Mouse (Mus musculus) hindbrain, embryonic 10.5 days (tissue): ENCODE data around the gene Uggt2. TPM values are rescaled to one million over a fixed set of nuclear protein-coding genes. Genes with fewer than 3 reads are reported as not detected.

Experiments
- DNase-seq: peaks from one replicate; pipeline ENCODE4 v3.0.0-alpha.2; 2017; ENCODE audit warnings: low spot score
- H3K27ac ChIP-seq: fragments of 300-500 bp; sonication (generic); 2 replicates; pipeline ENCODE4 v1.5.1; 2016; ENCODE audit warnings: mild to moderate bottlenecking, moderate library complexity
- H3K27me3 ChIP-seq: fragments of 300-500 bp; sonication (generic); 2 replicates; pipeline ENCODE4 v1.6.1; 2016; ENCODE audit warnings: mild to moderate bottlenecking; ENCODE audit not compliant: poor library complexity, insufficient read depth, severe bottlenecking
- H3K36me3 ChIP-seq: fragments of 300-500 bp; sonication (generic); 2 replicates; pipeline ENCODE4 v1.6.1; 2016; ENCODE audit warnings: mild to moderate bottlenecking, moderate library complexity
- H3K4me1 ChIP-seq: fragments of 300-500 bp; sonication (generic); replicated peaks from 2 replicates; pipeline ENCODE4 v1.6.1; 2016; ENCODE audit warnings: mild to moderate bottlenecking
- H3K4me3 ChIP-seq: fragments of 300-500 bp; sonication (generic); 2 replicates; pipeline ENCODE4 v1.5.1; 2016; ENCODE audit warnings: mild to moderate bottlenecking, moderate library complexity
- H3K9me3 ChIP-seq: fragments of 300-500 bp; sonication (generic); 2 replicates; pipeline ENCODE4 v1.6.1; 2016; ENCODE audit warnings: mild to moderate bottlenecking, moderate library complexity
- WGBS: fragments of 180-500 bp; shearing (Covaris S2); methylation state at CpG from one replicate; pipeline ENCODE4 v1.1.7; 2016; 5-methylcytosine and 5-hydroxymethylcytosine counted together
- polyA plus RNA-seq: library from polyadenylated mRNA; unstranded; fragments of >200 nt; fragmentation: Nextera tagmentation; extraction: Ambion mirVana; gene quantifications from 2 replicates; pipeline ENCODE4 v1.2.1, GENCODE M21; 2016

Gene Uggt2
- polyA plus RNA-seq, 1 experiment from 2014 or later, result 14.4 TPM

DNA sequence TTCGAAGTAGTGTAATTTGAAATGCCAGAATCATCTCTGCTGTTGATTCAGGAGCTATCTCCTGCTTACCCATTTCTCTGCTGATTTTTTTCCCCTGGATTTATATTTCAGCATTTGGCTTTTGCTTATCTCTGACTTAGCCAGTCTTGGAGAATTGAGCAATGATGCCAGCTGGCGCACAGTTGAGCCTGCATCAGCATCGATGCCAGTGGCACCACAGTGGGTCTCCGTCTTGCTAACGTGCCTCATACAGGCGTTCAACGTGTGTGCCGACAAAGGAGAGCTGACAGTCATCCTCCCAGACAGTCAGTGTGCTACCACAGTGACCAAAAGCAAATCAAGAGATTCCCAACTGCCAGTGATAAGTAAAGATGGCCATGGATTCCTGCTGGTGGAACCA, 8.4 kb upstream of the Uggt2 start:
- no peaks in the 10 kb centered on the region for H3K9me3 ChIP-seq
- no peaks in the 10 kb centered on the region for H3K27me3 ChIP-seq
- H3K4me3 ChIP-seq, result no peak overlapping the region
- H3K36me3 ChIP-seq, result no peaks in the 10 kb centered on the region
- 92% methylated on average over 8 of the region's 8 CpGs for WGBS
- H3K27ac ChIP-seq, result no peak overlapping the region
- H3K4me1 ChIP-seq, result no peaks in the 10 kb centered on the region
- no peak for DNase-seq

- no peaks in the 10 kb centered on the region for H3K9me3 ChIP-seq
- H3K4me3 ChIP-seq, result peak overlapping the region; percentile 88
- WGBS, result under 1% methylated on average over 13 of the region's 13 CpGs
- peaks cover 26% of the 10 kb centered on the region for H3K4me1 ChIP-seq
- H3K27ac ChIP-seq, result peak overlapping the region; percentile 96
- no peaks in the 10 kb centered on the region for H3K27me3 ChIP-seq
- H3K36me3 ChIP-seq, result peaks cover 1% of the 10 kb centered on the region
- no peak for DNase-seq
Measured at GRCm38 (mm10) chr14:119099570-119099891, 301 bp upstream of the Uggt2 start.

DNA sequence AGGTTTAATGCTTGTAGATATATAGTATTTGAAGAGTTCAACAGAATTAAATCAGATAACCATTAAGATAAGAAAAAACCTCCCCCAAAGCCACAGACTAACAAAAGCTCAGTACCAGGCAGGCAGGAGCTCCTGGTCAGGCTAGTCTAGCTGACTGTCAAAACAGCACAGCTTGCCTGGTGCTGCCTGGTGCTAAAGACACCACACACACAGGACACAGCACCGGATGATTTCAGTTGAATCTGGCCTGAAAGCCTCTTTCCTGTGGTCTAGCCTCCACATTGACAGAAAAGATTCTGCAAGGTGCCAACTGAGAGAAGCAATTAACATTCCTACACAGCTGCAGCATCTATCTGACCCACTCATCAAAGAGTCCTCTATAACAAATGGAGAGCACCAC, 37.4 kb downstream of the Uggt2 start:
- Histone ChIP-seq H3K36me3 (peaks cover 42% of the 10 kb centered on the region), H3K4me3 (no peak overlapping the region), H3K9me3 (no peaks in the 10 kb centered on the region), H3K27ac (no peak overlapping the region), H3K27me3 (no peaks in the 10 kb centered on the region), H3K4me1 (no peaks in the 10 kb centered on the region)
- 85% methylated on average over 1 of the region's 1 CpGs for WGBS
- DNase-seq, result no peak

- WGBS, result 89% methylated on average over 2 of the region's 2 CpGs
- Histone ChIP-seq H3K27me3 (no peaks in the 10 kb centered on the region), H3K9me3 (no peaks in the 10 kb centered on the region), H3K27ac (no peak overlapping the region), H3K36me3 (peaks cover 44% of the 10 kb centered on the region), H3K4me1 (no peaks in the 10 kb centered on the region), H3K4me3 (no peak overlapping the region)
- no peak for DNase-seq
Measured at GRCm38 (mm10) chr14:119060682-119061081, 38.5 kb downstream of the Uggt2 start.

- no peak for DNase-seq
- Histone ChIP-seq H3K27me3 (no peaks in the 10 kb centered on the region), H3K9me3 (no peaks in the 10 kb centered on the region), H3K4me3 (no peak overlapping the region), H3K36me3 (peaks cover 59% of the 10 kb centered on the region), H3K27ac (no peak overlapping the region), H3K4me1 (no peaks in the 10 kb centered on the region)
- 95% methylated on average over 4 of the region's 4 CpGs for WGBS
Measured at GRCm38 (mm10) chr14:119057014-119057413, 42.2 kb downstream of the Uggt2 start.

- H3K9me3 ChIP-seq, result no peaks in the 10 kb centered on the region
- no peak overlapping the region for H3K27ac ChIP-seq
- no peak for DNase-seq
- no peaks in the 10 kb centered on the region for H3K27me3 ChIP-seq
- H3K36me3 ChIP-seq, result peaks cover 60% of the 10 kb centered on the region
- no peaks in the 10 kb centered on the region for H3K4me1 ChIP-seq
- H3K4me3 ChIP-seq, result no peak overlapping the region
- WGBS, result 81% methylated on average over 1 of the region's 1 CpGs
Measured at GRCm38 (mm10) chr14:119052969-119053368, 46.3 kb downstream of the Uggt2 start.

DNA sequence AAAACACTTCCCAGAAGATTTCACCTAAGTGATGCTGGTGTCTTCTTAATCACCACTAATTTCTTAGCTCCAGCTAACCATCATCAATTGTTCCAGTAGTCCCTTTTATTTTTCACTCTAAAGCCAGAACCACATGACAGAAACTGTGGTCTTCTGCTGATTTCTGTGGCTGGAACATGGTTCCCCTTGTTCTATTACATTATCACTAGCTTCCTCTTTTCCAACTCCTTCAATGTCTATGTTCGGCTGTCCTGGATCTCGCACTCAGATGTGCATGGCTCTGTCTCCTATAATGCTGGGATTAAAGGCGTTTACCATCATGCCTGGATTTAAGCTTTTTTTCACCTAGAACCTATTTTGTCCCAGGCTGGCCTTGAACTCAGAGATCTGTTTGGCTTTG, 46.9 kb downstream of the Uggt2 start:
- DNase-seq, result no peak
- WGBS, result 93% methylated on average over 3 of the region's 3 CpGs
- Histone ChIP-seq H3K36me3 (peaks cover 53% of the 10 kb centered on the region), H3K27ac (no peak overlapping the region), H3K27me3 (no peaks in the 10 kb centered on the region), H3K4me3 (no peak overlapping the region), H3K9me3 (no peaks in the 10 kb centered on the region), H3K4me1 (no peaks in the 10 kb centered on the region)

DNA sequence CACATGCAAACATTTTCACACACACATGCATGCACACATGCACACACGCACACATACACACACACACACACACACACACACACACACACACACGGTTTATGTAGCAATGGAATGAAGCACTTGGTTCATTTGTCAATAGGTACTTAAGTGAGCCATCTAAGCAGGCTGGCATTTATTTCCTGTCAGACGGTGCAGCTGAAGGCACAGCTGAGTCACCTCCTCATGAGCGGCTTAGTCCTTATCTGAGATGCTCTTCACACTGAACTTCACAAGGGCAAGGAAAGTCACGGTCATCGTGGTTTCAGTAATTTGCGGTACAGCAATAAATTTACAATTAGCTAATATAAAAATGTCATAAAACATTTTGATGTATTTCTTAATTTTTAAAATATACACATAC, 55.5 kb downstream of the Uggt2 start:
- Histone ChIP-seq H3K4me1 (no peaks in the 10 kb centered on the region), H3K36me3 (peaks cover 23% of the 10 kb centered on the region), H3K27me3 (no peaks in the 10 kb centered on the region), H3K9me3 (no peaks in the 10 kb centered on the region), H3K27ac (no peak overlapping the region), H3K4me3 (no peak overlapping the region)
- 93% methylated on average over 7 of the region's 7 CpGs for WGBS
- DNase-seq, result no peak

- Histone ChIP-seq H3K9me3 (no peaks in the 10 kb centered on the region), H3K27me3 (no peaks in the 10 kb centered on the region), H3K4me1 (peaks cover 14% of the 10 kb centered on the region), H3K27ac (no peak overlapping the region), H3K36me3 (peaks cover 36% of the 10 kb centered on the region), H3K4me3 (no peak overlapping the region)
- WGBS, result 73% methylated on average over 1 of the region's 1 CpGs
- peak; percentile 27 for DNase-seq
Measured at GRCm38 (mm10) chr14:119040253-119040652, 59.0 kb downstream of the Uggt2 start.

DNA sequence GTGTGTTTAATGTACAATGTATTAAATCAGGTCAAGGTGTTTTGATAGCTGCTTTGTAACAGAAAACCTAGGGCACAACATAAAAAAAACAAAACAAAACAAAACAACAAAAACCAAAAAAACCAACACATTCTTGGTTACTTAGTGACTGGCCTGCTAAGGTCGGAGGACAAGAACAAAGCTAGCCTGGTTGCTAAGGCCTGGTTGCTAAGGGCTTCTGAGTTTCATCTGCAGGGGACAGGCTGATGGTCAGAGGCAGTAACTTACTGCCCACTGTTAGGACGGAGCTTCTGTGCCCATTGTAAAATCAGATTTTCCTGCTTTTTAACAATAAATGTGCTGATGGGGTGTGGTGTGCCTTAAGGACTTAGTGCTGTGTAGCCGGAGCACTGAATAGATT, 61.5 kb downstream of the Uggt2 start:
- DNase-seq, result peak; percentile 66
- peaks cover 14% of the 10 kb centered on the region for H3K4me1 ChIP-seq
- WGBS, result 32% methylated on average over 3 of the region's 3 CpGs
- no peak overlapping the region for H3K27ac ChIP-seq
- H3K36me3 ChIP-seq, result peaks cover 52% of the 10 kb centered on the region
- no peaks in the 10 kb centered on the region for H3K27me3 ChIP-seq
- H3K4me3 ChIP-seq, result no peak overlapping the region
- H3K9me3 ChIP-seq, result no peaks in the 10 kb centered on the region

GRCm38 (mm10) chr14:119037076-119037683, 62.0 kb downstream of the Uggt2 start:
- Histone ChIP-seq H3K9me3 (no peaks in the 10 kb centered on the region), H3K27ac (peak overlapping the region; percentile 50; the same call in 1 of the 2 replicates), H3K27me3 (no peaks in the 10 kb centered on the region), H3K36me3 (peaks cover 54% of the 10 kb centered on the region), H3K4me3 (no peak overlapping the region), H3K4me1 (peaks cover 14% of the 10 kb centered on the region)
- WGBS, result 73% methylated on average over 12 of the region's 12 CpGs
- DNase-seq, result no peak

DNA sequence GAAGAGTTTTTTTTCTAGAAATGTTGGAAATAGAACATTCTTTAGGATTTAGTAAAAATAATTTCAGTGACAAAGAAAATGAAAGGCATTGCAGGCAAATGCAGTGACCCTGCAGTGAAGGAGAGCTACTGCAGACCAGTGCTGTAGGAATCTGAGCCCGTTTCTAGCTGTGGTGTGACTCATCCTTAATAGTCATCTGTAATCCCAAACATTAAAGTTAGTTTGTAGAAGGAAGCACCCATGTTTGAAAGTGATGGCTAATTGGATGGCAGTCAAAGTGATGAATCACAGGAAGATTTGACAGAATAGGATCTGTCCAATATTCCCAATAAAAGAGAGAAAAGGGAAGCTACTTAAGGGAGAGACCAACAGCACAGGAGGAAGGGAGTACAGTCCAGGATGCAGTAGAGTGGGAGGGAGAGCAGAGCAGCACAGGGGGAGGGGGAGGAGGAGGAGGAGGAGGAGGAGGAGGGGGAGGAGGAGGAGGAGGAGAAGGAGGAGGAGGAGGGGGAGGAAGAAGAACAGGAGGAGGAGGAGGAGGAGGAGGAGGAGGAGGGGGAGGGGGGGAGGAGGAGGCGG, 71.5 kb downstream of the Uggt2 start:
- H3K4me3 ChIP-seq, result no peak overlapping the region
- no peak for DNase-seq
- H3K27ac ChIP-seq, result no peak overlapping the region
- WGBS, result 69% methylated on average over 2 of the region's 2 CpGs
- peaks cover 45% of the 10 kb centered on the region for H3K36me3 ChIP-seq
- no peaks in the 10 kb centered on the region for H3K4me1 ChIP-seq
- H3K27me3 ChIP-seq, result no peaks in the 10 kb centered on the region
- no peaks in the 10 kb centered on the region for H3K9me3 ChIP-seq

- 55% methylated on average over 4 of the region's 4 CpGs for WGBS
- no peaks in the 10 kb centered on the region for H3K4me1 ChIP-seq
- peak; percentile 49 for DNase-seq
Measured at GRCm38 (mm10) chr14:119027130-119027529, 72.1 kb downstream of the Uggt2 start.

GRCm38 (mm10) chr14:119025889-119026288, 73.3 kb downstream of the Uggt2 start:
- Histone ChIP-seq H3K27ac (no peak overlapping the region), H3K27me3 (no peaks in the 10 kb centered on the region), H3K9me3 (no peaks in the 10 kb centered on the region), H3K36me3 (peaks cover 36% of the 10 kb centered on the region), H3K4me3 (no peak overlapping the region), H3K4me1 (no peaks in the 10 kb centered on the region)
- no peak for DNase-seq
- WGBS, result 71% methylated on average over 5 of the region's 5 CpGs

More at GRCm38 (mm10) chr14:119027130-119027529, 72.1 kb downstream of the Uggt2 start:
- H3K36me3 ChIP-seq, result peaks cover 40% of the 10 kb centered on the region
- H3K4me3 ChIP-seq, result no peak overlapping the region
- no peaks in the 10 kb centered on the region for H3K9me3 ChIP-seq
- H3K27ac ChIP-seq, result no peak overlapping the region
- H3K27me3 ChIP-seq, result no peaks in the 10 kb centered on the region
